Comparison of ENCODE assay signal across 31 mouse cellular contexts in genomic region chr6:48527901-48528300, GRCm38 (mm10). TPM values are rescaled to one million over a fixed set of nuclear protein-coding genes. Genes with fewer than 3 reads are reported as not detected.
"Had no signal": no experiment of that assay in that cellular context is flagged by ENCODE, and none has a peak within 500 bp of the region (broad histone marks: within the 10 kb centered on the region; RNA-seq: fewer than 3 reads in every experiment).

No protein-coding gene starts in this region.

- H3K4me3 ChIP-seq: heart, embryonic 12.5 days; heart, embryonic 13.5 days; heart, embryonic 15.5 days; hindbrain, embryonic 10.5 days; hindbrain, embryonic 12.5 days; hindbrain, embryonic 13.5 days; hindbrain, embryonic 15.5 days; intestine, embryonic 15.5 days; kidney, embryonic 15.5 days; layer of hippocampus, adult 2 months; left cerebral cortex, adult 2 months had no signal

- H3K27me3 ChIP-seq: heart, embryonic 12.5 days; heart, embryonic 13.5 days; heart, embryonic 15.5 days; hindbrain, embryonic 12.5 days; hindbrain, embryonic 13.5 days; hindbrain, embryonic 15.5 days; intestine, embryonic 15.5 days; kidney, embryonic 15.5 days had no signal

- DNase-seq: heart, postnatal 10 days; heart, postnatal 14 days; heart, postnatal 36 days; heart, postnatal 4 days; kidney, adult 11 months; kidney, adult 18-20 months; kidney, adult 2 months; kidney, adult 8-10 months; kidney, adult 9 months; kidney, postnatal 10 days; kidney, postnatal 14 days; kidney, postnatal 25 days; kidney, postnatal 36 days; kidney, postnatal 4 days; layer of hippocampus, adult 9-11 months; layer of hippocampus, postnatal 36 days had no signal

- H3K27ac ChIP-seq: heart, embryonic 13.5 days; heart, embryonic 15.5 days; hindbrain, embryonic 10.5 days; hindbrain, embryonic 12.5 days; hindbrain, embryonic 13.5 days; hindbrain, embryonic 14.5 days; hindbrain, embryonic 15.5 days; hindbrain, postnatal 0 days; intestine, embryonic 15.5 days; kidney, embryonic 15.5 days; kidney, postnatal 0 days; layer of hippocampus, adult 2 months; left cerebral cortex, adult 2 months had no signal

- H3K4me1 ChIP-seq: hindbrain, embryonic 10.5 days; hindbrain, embryonic 12.5 days; hindbrain, embryonic 13.5 days; hindbrain, embryonic 15.5 days; intestine, embryonic 15.5 days had no signal

- H3K9me3 ChIP-seq: heart, embryonic 12.5 days; heart, embryonic 13.5 days; heart, embryonic 15.5 days; hindbrain, embryonic 10.5 days; hindbrain, embryonic 12.5 days; hindbrain, embryonic 13.5 days; hindbrain, embryonic 15.5 days; intestine, embryonic 15.5 days; kidney, embryonic 15.5 days had no signal

RNA-seq across cellular contexts. Expression of gene Atp6v0e2, which starts 9.5 kb away (rescaled TPM):
- total RNA-seq: hematopoietic stem cell, adult 5-6 weeks had no signal

RNA-seq across cellular contexts. Expression of gene Rarres2, which starts 44.7 kb away (rescaled TPM):
- total RNA-seq: hematopoietic stem cell, adult 5-6 weeks had no signal
